Mouse (Mus musculus) cerebellum, adult 18-20 months (tissue): ENCODE data around the gene Gja4.
A peak's percentile ranks its signal among the peaks of the same experiment; 100 is the strongest.

Source experiments
- DNase-seq, 2 experiments: peaks; one replicate each; pipeline ENCODE4 v3.0.0; 2021

Gja4 gene

GRCm38 (mm10) chr4:127323651-127324050, 9.8 kb upstream of the Gja4 start:
- no peak for DNase-seq

GRCm38 (mm10) chr4:127319613-127320012, 5.8 kb upstream of the Gja4 start:
- DNase-seq = peak; percentile 70 to 76

- DNase-seq = no peak
Measured at GRCm38 (mm10) chr4:127317143-127317542, 3.3 kb upstream of the Gja4 start.

- DNase-seq = no peak
Measured at GRCm38 (mm10) chr4:127315753-127316152, 1.9 kb upstream of the Gja4 start.

GRCm38 (mm10) chr4:127314585-127314984, 746 bp upstream of the Gja4 start:
- DNase-seq = no peak

- DNase-seq = no peak
Measured at GRCm38 (mm10) chr4:127312349-127312748, 1.5 kb downstream of the Gja4 start.

- DNase-seq = peak; percentile 28 to 34
Measured at GRCm38 (mm10) chr4:127311561-127311960, 2.3 kb downstream of the Gja4 start.

GRCm38 (mm10) chr4:127306915-127307314, 6.9 kb downstream of the Gja4 start:
- DNase-seq = no peak

GRCm38 (mm10) chr4:127303796-127304195, 10.0 kb downstream of the Gja4 start:
- no peak for DNase-seq

GRCm38 (mm10) chr4:127300503-127300902, 13.3 kb downstream of the Gja4 start:
- DNase-seq = no peak

- DNase-seq = no peak
Measured at GRCm38 (mm10) chr4:127292631-127293030, 21.2 kb downstream of the Gja4 start.

GRCm38 (mm10) chr4:127289039-127289548, 24.7 kb downstream of the Gja4 start:
- DNase-seq = no peak

GRCm38 (mm10) chr4:127286907-127287306, 26.9 kb downstream of the Gja4 start:
- DNase-seq = no peak

GRCm38 (mm10) chr4:127279241-127279640, 34.6 kb downstream of the Gja4 start:
- DNase-seq = no peak

- DNase-seq = no peak
Measured at GRCm38 (mm10) chr4:127278451-127279001, 35.3 kb downstream of the Gja4 start.

GRCm38 (mm10) chr4:127264183-127264554, 49.7 kb downstream of the Gja4 start:
- no peak for DNase-seq

GRCm38 (mm10) chr4:127263438-127264182, 50.2 kb downstream of the Gja4 start:
- DNase-seq = no peak

- no peak for DNase-seq
Measured at GRCm38 (mm10) chr4:127261601-127262000, 52.2 kb downstream of the Gja4 start.
